Mouse (Mus musculus) forebrain, embryonic 10.5 days (tissue): Measurements from ENCODE around the gene Cnep1r1. TPM values are rescaled to one million over a fixed set of nuclear protein-coding genes. Genes with fewer than 3 reads are reported as not detected.

Source experiments
- DNase-seq: peaks from one replicate; pipeline ENCODE4 v3.0.0-alpha.2; 2017; ENCODE audit warnings: low spot score; ENCODE audit errors: extremely low spot score
- H3K27ac ChIP-seq: fragments of 300-500 bp; sonication (generic); 2 replicates; pipeline ENCODE4 v1.5.1; 2016; ENCODE audit warnings: mild to moderate bottlenecking
- H3K27me3 ChIP-seq: fragments of 300-500 bp; sonication (generic); 2 replicates; pipeline ENCODE4 v1.6.1; 2016; ENCODE audit warnings: mild to moderate bottlenecking; ENCODE audit not compliant: poor library complexity, severe bottlenecking
- H3K36me3 ChIP-seq: fragments of 300-500 bp; sonication (generic); replicated peaks from 2 replicates; pipeline ENCODE4 v1.6.1; 2016; ENCODE audit warnings: mild to moderate bottlenecking, moderate library complexity
- H3K4me1 ChIP-seq: fragments of 300-500 bp; sonication (generic); 2 replicates; pipeline ENCODE4 v1.6.1; 2016
- H3K4me3 ChIP-seq: fragments of 300-500 bp; sonication (generic); 2 replicates; pipeline ENCODE4 v1.5.1; 2016; ENCODE audit warnings: mild to moderate bottlenecking, moderate library complexity
- H3K9me3 ChIP-seq: fragments of 300-500 bp; sonication (generic); 2 replicates; pipeline ENCODE4 v1.6.1; 2016; ENCODE audit warnings: mild to moderate bottlenecking, moderate library complexity
- WGBS: fragments of 180-500 bp; shearing (Covaris S2); methylation state at CpG from one replicate; pipeline ENCODE4 v1.1.7; 2016; 5-methylcytosine and 5-hydroxymethylcytosine counted together
- polyA plus RNA-seq: library from polyadenylated mRNA; unstranded; fragments of >200 nt; fragmentation: Nextera tagmentation; extraction: Ambion mirVana; gene quantifications from 2 replicates; pipeline ENCODE4 v1.2.1, GENCODE M21; 2016

Cnep1r1 gene
- polyA plus RNA-seq: 46.0 and 46.7 TPM in 2 replicates

DNA sequence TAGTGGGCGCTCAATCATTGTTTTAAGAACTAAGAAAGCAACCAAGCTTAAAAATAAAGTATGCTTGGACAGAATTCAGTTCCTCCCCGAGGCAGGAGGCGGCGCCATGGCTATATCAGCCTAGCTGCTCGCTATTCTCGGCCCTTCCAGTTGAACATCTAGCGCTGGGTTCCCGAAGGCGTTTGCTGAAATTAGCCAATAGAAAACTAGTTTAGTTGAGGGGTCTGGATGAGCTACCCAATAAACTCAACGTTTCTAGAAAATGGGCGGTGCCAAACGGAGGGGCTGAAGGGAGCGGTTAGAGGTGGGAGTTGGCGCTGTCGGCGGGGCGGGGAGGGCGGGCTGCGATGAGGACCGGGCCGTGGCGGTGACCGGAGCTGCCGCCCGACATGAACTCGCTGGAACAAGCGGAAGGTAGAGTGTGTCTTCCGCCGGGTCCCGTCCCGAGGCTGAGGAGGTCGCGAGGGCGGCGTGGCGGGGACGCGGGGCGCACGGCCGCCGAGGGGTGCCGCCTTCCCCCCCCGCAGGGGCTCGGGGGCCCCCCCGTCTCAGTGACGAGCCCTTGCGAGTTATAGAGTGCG, at the start of gene Cnep1r1:
Gene Cnep1r1, plus strand, starts transcription at position 314 of the 581 bp plus-strand sequence.
- H3K4me1 ChIP-seq: peaks cover 11% of the 10 kb centered on the region
- peak within 1 kb of the TSS; percentile 96 for H3K27ac ChIP-seq
- peaks cover 33% of the 10 kb centered on the region for H3K36me3 ChIP-seq
- H3K9me3 ChIP-seq: no peaks in the 10 kb centered on the region
- peak; percentile 91 for DNase-seq
- H3K4me3 ChIP-seq: peak within 1 kb of the TSS; percentile 98
- no peaks in the 10 kb centered on the region for H3K27me3 ChIP-seq
- WGBS: under 1% methylated on average over 49 of the region's 49 CpGs

DNA sequence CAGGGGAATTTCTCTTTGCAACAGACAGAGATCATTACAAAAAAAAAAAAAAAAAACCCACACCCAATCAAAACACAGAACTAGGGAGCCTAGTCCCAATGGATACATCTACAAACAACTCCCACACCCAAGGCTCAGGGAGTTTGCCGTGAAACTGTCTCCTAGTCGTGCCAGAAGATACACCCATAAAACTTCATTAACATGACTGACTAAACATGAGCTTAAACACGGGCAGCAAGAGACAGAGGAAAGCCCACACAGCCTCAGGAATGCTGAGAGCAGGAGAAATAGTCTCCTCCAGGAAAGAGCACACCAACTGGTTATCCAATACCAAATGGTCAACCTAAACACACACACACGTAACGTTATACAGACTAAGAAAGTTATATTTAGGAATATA, 36.4 kb upstream of the Cnep1r1 start:
- Histone ChIP-seq H3K27ac (no peak overlapping the region), H3K9me3 (no peaks in the 10 kb centered on the region), H3K4me3 (no peak overlapping the region), H3K27me3 (no peaks in the 10 kb centered on the region), H3K4me1 (no peaks in the 10 kb centered on the region), H3K36me3 (no peaks in the 10 kb centered on the region)
- 89% methylated on average over 5 of the region's 5 CpGs for WGBS
- DNase-seq: no peak

DNA sequence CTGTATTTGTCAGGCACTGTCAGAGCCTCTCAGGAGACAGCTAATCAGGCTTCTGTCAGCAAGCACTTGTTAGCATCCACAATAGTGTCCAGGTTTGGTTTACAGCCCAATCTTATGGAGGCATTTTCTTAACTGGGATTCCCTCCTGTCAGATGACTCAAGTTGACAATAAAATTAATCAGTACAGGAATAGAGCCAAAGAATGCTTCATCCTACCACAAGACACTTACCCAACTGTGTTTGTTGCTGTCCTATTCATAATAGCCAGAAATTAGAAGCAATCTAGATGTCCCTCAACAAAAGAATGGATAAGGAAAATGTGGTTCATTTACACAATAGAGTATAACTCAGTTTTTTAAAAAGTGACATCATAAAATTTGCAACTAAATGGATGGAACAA, 30.6 kb upstream of the Cnep1r1 start:
- H3K4me1 ChIP-seq: no peaks in the 10 kb centered on the region
- H3K27ac ChIP-seq: no peak overlapping the region
- no peaks in the 10 kb centered on the region for H3K9me3 ChIP-seq
- DNase-seq: no peak
- no peak overlapping the region for H3K4me3 ChIP-seq
- H3K27me3 ChIP-seq: no peaks in the 10 kb centered on the region
- no peaks in the 10 kb centered on the region for H3K36me3 ChIP-seq

DNA sequence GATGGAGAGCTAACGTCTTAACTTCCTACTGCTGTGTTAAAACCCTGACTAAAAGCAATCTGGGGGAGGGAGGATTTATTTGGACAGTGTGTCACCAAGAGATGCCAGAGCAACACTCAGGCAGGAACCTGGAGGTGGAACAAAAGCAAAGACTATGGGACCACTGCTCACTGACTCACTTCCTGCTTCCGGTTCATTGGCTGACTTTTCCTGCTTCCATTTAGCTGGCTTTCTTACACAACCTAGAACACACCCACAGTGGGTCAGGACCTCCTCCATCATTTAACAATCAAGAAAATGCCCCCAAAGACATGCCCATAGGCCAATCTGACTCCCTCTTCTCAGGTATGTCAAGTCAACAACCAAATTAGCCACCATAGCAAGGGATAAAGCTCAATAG, 26.9 kb upstream of the Cnep1r1 start:
- no peaks in the 10 kb centered on the region for H3K9me3 ChIP-seq
- no peaks in the 10 kb centered on the region for H3K36me3 ChIP-seq
- DNase-seq: no peak
- WGBS: 90% methylated on average over 2 of the region's 2 CpGs
- no peak overlapping the region for H3K4me3 ChIP-seq
- H3K27me3 ChIP-seq: no peaks in the 10 kb centered on the region
- H3K27ac ChIP-seq: no peak overlapping the region
- peaks cover 4% of the 10 kb centered on the region; the same call in 1 of the 2 replicates for H3K4me1 ChIP-seq

DNA sequence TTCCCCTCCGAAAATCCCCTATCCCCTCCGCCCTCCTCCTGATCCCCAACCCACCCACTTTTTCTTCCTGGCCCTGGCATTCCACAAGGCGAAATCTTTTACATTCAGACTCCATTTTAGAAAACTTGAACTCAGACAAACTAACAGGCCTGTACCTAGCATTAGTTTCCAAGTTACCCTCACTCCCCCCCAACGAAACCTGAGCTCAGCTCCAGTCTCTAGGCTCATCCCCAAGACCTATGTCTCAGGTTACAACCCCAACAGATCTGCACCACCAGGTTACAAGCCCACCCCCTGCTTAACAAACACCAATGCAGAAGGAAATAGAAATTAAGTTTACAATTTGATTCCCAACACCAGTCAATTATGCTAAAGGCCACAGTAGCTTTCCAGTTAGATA, 25.2 kb upstream of the Cnep1r1 start:
- Histone ChIP-seq H3K4me3 (no peak overlapping the region), H3K27me3 (no peaks in the 10 kb centered on the region), H3K9me3 (no peaks in the 10 kb centered on the region), H3K27ac (no peak overlapping the region), H3K4me1 (peaks cover 4% of the 10 kb centered on the region; the same call in 1 of the 2 replicates), H3K36me3 (no peaks in the 10 kb centered on the region)
- no peak for DNase-seq
- 69% methylated on average over 4 of the region's 4 CpGs for WGBS

DNA sequence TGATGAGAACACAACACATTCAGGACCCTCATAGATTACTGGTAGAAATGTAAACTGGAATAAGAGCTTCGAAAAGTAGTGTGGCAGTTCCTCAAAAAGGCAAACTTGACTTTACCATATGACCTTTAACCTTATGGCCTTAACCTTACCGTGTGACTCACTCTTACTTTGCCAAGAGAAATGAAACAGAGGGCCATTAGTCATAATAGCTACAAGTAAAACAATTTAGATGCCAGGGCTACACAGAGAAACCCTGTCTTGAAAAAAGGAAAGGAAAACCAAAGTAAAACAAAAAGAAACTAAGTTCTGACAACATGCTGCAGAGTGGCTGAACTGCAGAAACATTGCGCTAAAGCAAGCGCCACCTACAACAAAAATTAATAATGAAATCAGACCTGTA, 19.7 kb upstream of the Cnep1r1 start:
- Histone ChIP-seq H3K27me3 (no peaks in the 10 kb centered on the region), H3K4me3 (no peak overlapping the region), H3K27ac (no peak overlapping the region), H3K4me1 (no peaks in the 10 kb centered on the region), H3K36me3 (no peaks in the 10 kb centered on the region), H3K9me3 (no peaks in the 10 kb centered on the region)
- no peak for DNase-seq
- WGBS: 88% methylated on average over 4 of the region's 4 CpGs

DNA sequence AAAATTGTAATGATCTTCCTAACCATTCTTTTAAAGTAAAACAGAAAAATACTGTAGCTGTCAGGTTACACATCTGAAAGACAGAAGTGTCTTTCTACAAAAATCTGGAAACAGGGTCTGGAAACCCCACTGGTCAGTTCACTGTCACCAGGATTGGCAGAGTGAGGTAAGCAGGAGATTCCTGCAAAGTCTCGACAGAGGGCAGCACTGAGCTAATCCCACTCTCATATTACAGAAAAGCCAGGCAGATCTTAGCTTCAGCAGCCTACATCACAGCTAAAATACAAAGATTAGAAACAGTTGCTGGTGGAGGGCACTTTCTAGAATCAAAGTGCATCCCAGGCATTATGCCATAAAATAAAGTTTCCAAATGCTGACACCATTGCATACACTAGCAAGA, 19.0 kb upstream of the Cnep1r1 start:
- H3K36me3 ChIP-seq: no peaks in the 10 kb centered on the region
- no peaks in the 10 kb centered on the region for H3K4me1 ChIP-seq
- peak; percentile 52 for DNase-seq
- H3K4me3 ChIP-seq: no peak overlapping the region
- H3K27ac ChIP-seq: no peak overlapping the region
- WGBS: 0% methylated on average over 1 of the region's 1 CpGs
- no peaks in the 10 kb centered on the region for H3K9me3 ChIP-seq
- H3K27me3 ChIP-seq: no peaks in the 10 kb centered on the region

DNA sequence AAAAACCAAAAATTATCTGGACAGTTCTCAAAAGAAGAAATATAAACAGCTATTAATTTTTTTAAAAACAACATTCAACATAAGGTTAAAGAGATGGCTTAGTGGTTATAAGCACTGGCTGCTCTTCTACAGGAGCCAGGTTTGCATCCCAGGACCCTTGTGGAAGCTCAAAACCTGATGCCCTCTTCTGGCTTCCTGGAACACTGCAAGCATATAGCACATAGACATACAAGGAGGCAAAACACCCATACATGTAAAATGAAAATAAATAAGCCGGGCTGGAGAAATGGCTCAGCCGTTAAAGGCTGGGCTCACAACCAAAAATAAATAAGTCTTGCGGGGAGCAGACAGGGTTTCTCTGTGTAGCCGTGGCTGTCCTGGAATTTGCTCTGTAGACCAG, 9.3 kb upstream of the Cnep1r1 start:
- Histone ChIP-seq H3K9me3 (no peaks in the 10 kb centered on the region), H3K27ac (no peak overlapping the region), H3K36me3 (no peaks in the 10 kb centered on the region), H3K4me3 (no peak overlapping the region), H3K4me1 (peaks cover 5% of the 10 kb centered on the region; the same call in 1 of the 2 replicates), H3K27me3 (no peaks in the 10 kb centered on the region)
- no peak for DNase-seq
- WGBS: 95% methylated on average over 4 of the region's 4 CpGs

DNA sequence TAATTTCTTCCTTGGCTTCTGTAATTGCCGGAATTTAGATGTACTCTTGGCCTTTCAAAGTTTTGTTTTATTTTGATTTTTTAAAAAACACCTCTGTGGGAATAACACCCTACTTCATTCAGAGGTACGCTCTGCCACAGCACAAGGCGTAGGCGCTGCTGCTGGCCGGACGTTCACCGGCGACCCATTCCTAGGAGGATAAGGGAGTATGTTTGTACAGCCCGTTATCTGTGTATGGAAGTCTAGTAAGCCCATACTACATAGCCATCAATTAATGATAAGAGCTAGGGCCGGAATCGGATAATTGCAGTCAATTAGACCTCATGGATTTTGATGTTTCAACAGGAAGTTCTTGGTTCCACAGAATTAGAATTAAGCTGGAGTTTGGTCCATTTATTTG, 507 bp downstream of the Cnep1r1 start:
- peak overlapping the region; percentile 96 for H3K27ac ChIP-seq
- DNase-seq: no peak
- 3% methylated on average over 11 of the region's 11 CpGs for WGBS
- H3K4me3 ChIP-seq: peak overlapping the region; percentile 98
- H3K36me3 ChIP-seq: peaks cover 38% of the 10 kb centered on the region
- H3K4me1 ChIP-seq: peaks cover 11% of the 10 kb centered on the region
- no peaks in the 10 kb centered on the region for H3K27me3 ChIP-seq
- H3K9me3 ChIP-seq: no peaks in the 10 kb centered on the region

DNA sequence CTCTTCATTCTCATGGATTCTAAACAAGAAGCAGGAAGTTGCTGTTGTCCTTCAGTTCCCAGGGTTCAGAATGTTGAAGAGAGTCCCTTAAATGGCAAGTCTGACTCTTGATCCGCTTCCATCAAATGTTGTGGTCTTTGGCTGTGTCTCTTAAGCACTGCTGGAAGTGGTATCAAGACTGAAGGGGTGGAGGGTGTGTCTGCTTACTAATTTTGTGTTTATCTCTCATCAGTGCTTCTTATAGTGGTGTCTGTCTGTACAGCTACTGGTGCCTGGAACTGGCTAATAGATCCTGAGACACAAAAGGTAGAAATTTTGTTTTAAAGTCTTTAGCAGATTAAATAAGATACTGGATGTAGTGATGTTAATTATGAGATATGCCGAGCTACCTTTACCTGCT, 6.3 kb downstream of the Cnep1r1 start:
- no peak overlapping the region for H3K4me3 ChIP-seq
- H3K4me1 ChIP-seq: peaks cover 4% of the 10 kb centered on the region
- H3K27me3 ChIP-seq: no peaks in the 10 kb centered on the region
- H3K36me3 ChIP-seq: peaks cover 94% of the 10 kb centered on the region
- H3K27ac ChIP-seq: no peak overlapping the region
- 99% methylated on average over 2 of the region's 2 CpGs for WGBS
- H3K9me3 ChIP-seq: no peaks in the 10 kb centered on the region
- no peak for DNase-seq

DNA sequence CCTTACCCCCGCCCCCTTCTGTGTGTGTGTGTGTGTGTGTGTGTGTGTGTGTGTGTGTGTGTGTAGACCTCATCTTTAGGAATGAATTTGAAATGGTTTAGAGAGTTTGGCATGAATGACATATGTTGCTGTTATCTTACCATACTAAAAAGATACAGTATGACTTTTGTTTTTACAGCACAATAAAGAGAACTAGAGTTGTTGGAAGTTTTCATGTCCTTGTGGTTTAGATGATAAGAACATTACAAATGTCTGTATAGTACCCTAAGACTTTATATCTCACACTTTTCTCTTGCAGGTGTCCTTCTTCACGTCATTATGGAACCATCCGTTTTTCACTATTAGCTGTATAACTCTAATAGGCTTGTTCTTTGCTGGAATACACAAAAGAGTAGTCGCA, 10.8 kb downstream of the Cnep1r1 start:
- Histone ChIP-seq H3K9me3 (no peaks in the 10 kb centered on the region), H3K27me3 (no peaks in the 10 kb centered on the region), H3K36me3 (peaks cover 98% of the 10 kb centered on the region), H3K4me3 (no peak overlapping the region), H3K27ac (no peak overlapping the region), H3K4me1 (no peaks in the 10 kb centered on the region)
- no peak for DNase-seq
- WGBS: 86% methylated on average over 4 of the region's 4 CpGs

DNA sequence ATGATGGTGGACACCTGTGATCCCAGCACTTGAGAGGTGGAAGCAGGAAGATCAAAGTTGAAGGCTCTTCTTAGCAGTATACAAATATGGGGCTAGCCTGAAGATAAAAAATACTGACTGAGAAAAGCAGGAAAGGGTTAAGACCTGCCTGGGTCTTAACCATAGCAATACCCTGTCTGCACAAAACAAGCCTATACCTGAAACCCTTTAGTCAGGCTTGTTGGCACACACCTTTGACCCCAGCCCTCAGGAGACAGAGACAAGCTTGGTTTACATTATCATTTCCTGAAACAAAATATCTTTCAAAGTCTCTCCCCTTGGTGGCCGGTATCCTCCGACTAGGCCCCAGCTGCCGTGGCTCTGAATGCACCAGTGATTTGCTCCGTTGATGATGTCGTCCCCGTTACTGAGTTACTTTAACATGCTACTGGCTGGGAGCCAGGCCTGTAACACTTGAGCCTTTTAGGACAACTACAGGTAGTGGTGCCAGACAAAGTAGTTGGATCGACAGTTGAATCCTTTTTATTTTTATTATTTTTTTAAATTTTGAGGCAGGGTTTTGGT, 12.3 kb downstream of the Cnep1r1 start:
- no peak for DNase-seq
- WGBS: 84% methylated on average over 7 of the region's 7 CpGs
- Histone ChIP-seq H3K4me1 (no peaks in the 10 kb centered on the region), H3K27ac (no peak overlapping the region), H3K4me3 (no peak overlapping the region), H3K36me3 (peaks cover 97% of the 10 kb centered on the region), H3K9me3 (no peaks in the 10 kb centered on the region), H3K27me3 (no peaks in the 10 kb centered on the region)

DNA sequence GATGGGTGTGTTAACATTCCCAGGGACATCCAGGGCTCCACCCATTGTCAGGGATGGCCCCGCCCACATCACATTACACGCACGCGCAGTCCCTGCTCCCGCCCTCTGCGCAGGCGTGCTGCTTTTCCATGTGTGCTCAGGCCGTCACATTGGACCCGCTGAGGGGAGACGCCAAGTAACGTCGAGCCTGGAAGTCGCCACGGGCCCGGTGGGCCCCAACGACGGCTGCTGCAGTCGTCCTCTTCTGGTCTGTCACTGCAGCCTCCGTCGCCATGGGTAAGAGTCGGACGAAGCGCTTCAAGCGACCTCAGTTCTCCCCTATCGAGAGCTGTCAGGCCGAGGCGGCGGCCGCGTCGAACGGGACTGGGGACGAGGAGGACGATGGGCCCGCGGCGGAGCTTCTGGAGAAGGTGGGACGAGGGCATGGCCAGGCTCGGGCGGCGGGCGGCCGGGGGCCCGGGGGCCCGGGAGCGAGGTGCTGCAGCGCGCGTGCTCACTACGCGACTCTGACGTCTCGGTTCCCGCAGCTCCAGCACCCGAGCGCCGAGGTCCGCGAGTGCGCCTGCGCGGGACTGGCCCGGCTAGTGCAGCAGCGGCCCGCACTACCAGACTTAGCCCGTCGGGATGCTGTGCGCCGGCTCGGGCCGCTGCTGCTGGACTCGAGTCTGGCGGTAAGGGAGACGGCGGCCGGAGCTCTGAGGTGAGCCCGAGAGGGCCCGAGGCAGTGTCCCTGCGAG, 19.3 kb downstream of the Cnep1r1 start, which contains the start of gene Heatr3:
Gene Heatr3, plus strand, starts transcription at position 108 of the 737 bp plus-strand sequence.
- Histone ChIP-seq H3K4me3 (peak within 1 kb of the TSS; percentile 92), H3K4me1 (peaks cover 22% of the 10 kb centered on the region), H3K36me3 (peaks cover 74% of the 10 kb centered on the region), H3K27me3 (no peaks in the 10 kb centered on the region), H3K27ac (peak within 1 kb of the TSS; percentile 89), H3K9me3 (no peaks in the 10 kb centered on the region)
- WGBS: under 1% methylated on average over 79 of the region's 79 CpGs
- DNase-seq: peak; percentile 94
